Mouse (Mus musculus) erythroblast, embryonic 14.5 days (primary cell): Measurements from ENCODE around the gene Ugcg.

Source experiments
- GATA1 ChIP-seq: IDR thresholded peaks from 2 replicates; pipeline ENCODE4 v1.6.1; 2012; ENCODE audit warnings: low read length, inconsistent platforms, mixed read lengths
- TAL1 ChIP-seq: IDR thresholded peaks from 3 replicates; pipeline ENCODE4 v1.6.1; 2012; ENCODE audit warnings: low read length, inconsistent platforms, mixed read lengths

DNA sequence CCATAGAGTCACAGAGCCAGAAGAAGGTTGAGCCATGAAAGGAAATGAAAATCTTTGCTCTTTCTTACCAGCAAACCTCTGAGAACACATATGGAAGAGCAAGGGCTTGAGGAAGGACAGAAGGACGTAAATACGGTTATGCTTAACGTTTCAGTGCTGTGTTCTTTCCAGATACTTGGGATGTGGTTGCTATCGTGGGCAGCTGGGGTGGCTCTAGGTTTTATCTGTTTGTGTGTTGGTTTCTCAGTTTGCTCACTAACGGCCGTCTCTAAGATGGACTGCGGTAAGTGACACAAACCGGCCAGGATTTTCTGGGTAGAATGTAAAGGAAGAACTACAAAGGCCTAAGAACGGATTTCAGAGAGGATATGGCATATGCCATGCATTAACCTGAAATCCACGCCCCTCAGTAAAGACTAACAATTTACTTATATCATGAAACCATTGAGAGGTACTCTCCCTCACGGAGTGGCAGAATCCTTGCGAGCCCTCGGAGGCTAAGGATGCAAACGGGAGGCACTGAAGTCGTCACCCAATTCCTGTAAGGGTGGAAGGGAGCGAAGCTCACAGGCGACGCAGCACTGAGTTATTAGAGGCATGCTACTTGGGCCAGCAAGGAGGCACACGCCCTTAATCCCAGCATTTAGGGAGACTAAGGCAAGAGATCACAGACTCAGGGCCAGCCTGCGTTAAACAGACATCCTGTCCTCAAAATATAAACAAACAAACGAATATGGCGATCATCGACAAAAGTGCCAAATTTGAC is 45.6 kb downstream of the Ugcg start:
- TF ChIP-seq GATA1 = no peak
- no peak for TF ChIP-seq TAL1
